Mouse (Mus musculus): ENCODE data around the gene Prickle2. TPM values are rescaled to one million over a fixed set of nuclear protein-coding genes. Genes with fewer than 3 reads are reported as not detected.

Gene Prickle2
- total RNA-seq, 2 experiments from 2014 or later: 1.6 to 1.9 TPM

- DNase-seq: no peak
- intact Hi-C loops (cut with DNase I): no loop called here
Observed at GRCm38 (mm10) chr6:92670518-92671147, 35.3 kb downstream of the Prickle2 start.

GRCm38 (mm10) chr6:92669623-92670022 lies 36.3 kb downstream of the Prickle2 start:
- no peak for DNase-seq
- intact Hi-C loops (cut with DNase I): no loop called here

- no peak for DNase-seq
- intact Hi-C loops (cut with DNase I): loop anchor here (2.0 kb wide), 1 partner anchor 381 kb away; no protein-coding TSS in a partner anchor
Observed at GRCm38 (mm10) chr6:92667544-92667943, 38.4 kb downstream of the Prickle2 start.

GRCm38 (mm10) chr6:92665530-92665989 lies 40.4 kb downstream of the Prickle2 start:
- DNase-seq: peak; percentile 18 to 38
- intact Hi-C loops (cut with DNase I): no loop called here

- DNase-seq: no peak
- intact Hi-C loops (cut with DNase I): no loop called here
Observed at GRCm38 (mm10) chr6:92663885-92664284, 42.1 kb downstream of the Prickle2 start.

- no peak for DNase-seq
- intact Hi-C loops (cut with DNase I): no loop called here
Observed at GRCm38 (mm10) chr6:92663433-92663832, 42.5 kb downstream of the Prickle2 start.

GRCm38 (mm10) chr6:92649063-92649462 lies 56.9 kb downstream of the Prickle2 start:
- intact Hi-C loops (cut with DNase I): no loop called here
- no peak for DNase-seq

- no peak for DNase-seq
- intact Hi-C loops (cut with DNase I): no loop called here
Observed at GRCm38 (mm10) chr6:92648571-92648970, 57.4 kb downstream of the Prickle2 start.

GRCm38 (mm10) chr6:92642929-92643328 lies 63.0 kb downstream of the Prickle2 start:
- DNase-seq: no peak
- intact Hi-C loops (cut with DNase I): no loop called here

- intact Hi-C loops (cut with DNase I): no loop called here
Observed at GRCm38 (mm10) chr6:92641956-92642355, 64.0 kb downstream of the Prickle2 start.

GRCm38 (mm10) chr6:92640896-92641295 lies 65.1 kb downstream of the Prickle2 start:
- intact Hi-C loops (cut with DNase I): no loop called here
- DNase-seq: no peak

More at GRCm38 (mm10) chr6:92641956-92642355, 64.0 kb downstream of the Prickle2 start:
- DNase-seq: no peak

GRCm38 (mm10) chr6:92636431-92636830 lies 69.5 kb downstream of the Prickle2 start:
- intact Hi-C loops (cut with DNase I): no loop called here
- DNase-seq: no peak

- no peak for DNase-seq
- intact Hi-C loops (cut with DNase I): no loop called here
Observed at GRCm38 (mm10) chr6:92634876-92635468, 71.0 kb downstream of the Prickle2 start.

GRCm38 (mm10) chr6:92630991-92631390 lies 75.0 kb downstream of the Prickle2 start:
- no peak for DNase-seq
- intact Hi-C loops (cut with DNase I): no loop called here

- intact Hi-C loops (cut with DNase I): no loop called here
- DNase-seq: no peak
Observed at GRCm38 (mm10) chr6:92627711-92628110, 78.2 kb downstream of the Prickle2 start.

- no peak for DNase-seq
- intact Hi-C loops (cut with DNase I): no loop called here
Observed at GRCm38 (mm10) chr6:92627048-92627617, 78.8 kb downstream of the Prickle2 start.

- DNase-seq: no peak
- intact Hi-C loops (cut with DNase I): no loop called here
Observed at GRCm38 (mm10) chr6:92625923-92626322, 80.0 kb downstream of the Prickle2 start.

GRCm38 (mm10) chr6:92624306-92624705 lies 81.6 kb downstream of the Prickle2 start:
- intact Hi-C loops (cut with DNase I): no loop called here
- DNase-seq: no peak

GRCm38 (mm10) chr6:92617183-92617582 lies 88.8 kb downstream of the Prickle2 start:
- intact Hi-C loops (cut with DNase I): no loop called here
- no peak for DNase-seq

- intact Hi-C loops (cut with DNase I): no loop called here
- DNase-seq: no peak
Observed at GRCm38 (mm10) chr6:92614771-92615170, 91.2 kb downstream of the Prickle2 start.

- no peak for DNase-seq
- intact Hi-C loops (cut with DNase I): no loop called here
Observed at GRCm38 (mm10) chr6:92612151-92612769, 93.7 kb downstream of the Prickle2 start.
